Mouse (Mus musculus): ENCODE measurements at regions not wholly inside any gene's neighbourhood (a gene's known extent, or its start where the extent isn't known, plus 50 kb on each side); places are given as distances from the start of the nearest gene placed in this dataset.

- in situ Hi-C loops (cut with MboI, MseI): no loop called here
Observed at GRCm38 (mm10) chr5:53380203-53380602, 85.7 kb upstream of the Rbpj start.

GRCm38 (mm10) chr5:53381492-53382199 lies 84.3 kb upstream of the Rbpj start:
- in situ Hi-C loops (cut with MboI, MseI): no loop called here

- in situ Hi-C loops (cut with MboI, MseI): no loop called here
Observed at GRCm38 (mm10) chr5:53384026-53384425, 81.9 kb upstream of the Rbpj start.

- in situ Hi-C loops (cut with MboI, MseI): no loop called here
Observed at GRCm38 (mm10) chr5:53385513-53386148, 80.3 kb upstream of the Rbpj start.

GRCm38 (mm10) chr5:53393571-53393970 lies 72.4 kb upstream of the Rbpj start:
- in situ Hi-C loops (cut with MboI, MseI): loop anchor here (5.0 kb wide), 2 partner anchors 34 to 99 kb away; no protein-coding TSS in a partner anchor

GRCm38 (mm10) chr5:53394560-53394959 lies 71.4 kb upstream of the Rbpj start:
- in situ Hi-C loops (cut with MboI, MseI): loop anchor here (5.0 kb wide), 2 partner anchors 33 to 98 kb away; no protein-coding TSS in a partner anchor

- in situ Hi-C loops (cut with MboI, MseI): loop anchor here (5.0 kb wide), 1 partner anchor 36 kb away; no protein-coding TSS in a partner anchor
Observed at GRCm38 (mm10) chr5:53398428-53399058, 67.4 kb upstream of the Rbpj start.

- in situ Hi-C loops (cut with MboI, MseI): loop anchor here (5.0 to 25.0 kb wide), 2 partner anchors 141 to 1214 kb away; partner anchors contain the start of gene Dhx15
Observed at GRCm38 (mm10) chr5:53401093-53401492, 64.9 kb upstream of the Rbpj start.

- in situ Hi-C loops (cut with MboI, MseI): loop anchor here (5.0 to 25.0 kb wide), 2 partner anchors 140 to 1215 kb away; partner anchors contain the start of gene Dhx15
Observed at GRCm38 (mm10) chr5:53402022-53402421, 63.9 kb upstream of the Rbpj start.

GRCm38 (mm10) chr5:53402619-53403151 lies 63.3 kb upstream of the Rbpj start:
- in situ Hi-C loops (cut with MboI, MseI): loop anchor here (5.0 to 25.0 kb wide), 2 partner anchors 140 to 1215 kb away; partner anchors contain the start of gene Dhx15

- in situ Hi-C loops (cut with MboI, MseI): loop anchor here (25.0 kb wide), 1 partner anchor 1219 kb away; the partner anchor contains the start of gene Dhx15
Observed at GRCm38 (mm10) chr5:53405929-53406328, 60.0 kb upstream of the Rbpj start.

GRCm38 (mm10) chr5:53407646-53408045 lies 58.3 kb upstream of the Rbpj start:
- in situ Hi-C loops (cut with MboI, MseI): loop anchor here (25.0 kb wide), 1 partner anchor 1220 kb away; the partner anchor contains the start of gene Dhx15

GRCm38 (mm10) chr5:53408235-53408634 lies 57.7 kb upstream of the Rbpj start:
- in situ Hi-C loops (cut with MboI, MseI): loop anchor here (25.0 kb wide), 1 partner anchor 1221 kb away; the partner anchor contains the start of gene Dhx15

GRCm38 (mm10) chr5:53409740-53410139 lies 56.2 kb upstream of the Rbpj start:
- in situ Hi-C loops (cut with MboI, MseI): loop anchor here (25.0 kb wide), 1 partner anchor 1222 kb away; the partner anchor contains the start of gene Dhx15

- in situ Hi-C loops (cut with MboI, MseI): loop anchor here (25.0 kb wide), 1 partner anchor 1225 kb away; the partner anchor contains the start of gene Dhx15
Observed at GRCm38 (mm10) chr5:53412391-53413075, 53.4 kb upstream of the Rbpj start.

- in situ Hi-C loops (cut with MboI, MseI): loop anchor here (25.0 kb wide), 1 partner anchor 1226 kb away; the partner anchor contains the start of gene Dhx15
Observed at GRCm38 (mm10) chr5:53413677-53414076, 52.3 kb upstream of the Rbpj start.

GRCm38 (mm10) chr5:53415472-53415871 lies 50.5 kb upstream of the Rbpj start:
- in situ Hi-C loops (cut with MboI, MseI): loop anchor here (25.0 kb wide), 1 partner anchor 1228 kb away; the partner anchor contains the start of gene Dhx15

Measured in T-helper 2 cell (primary cell).